Mouse (Mus musculus) small intestine, adult 10 weeks (tissue): ENCODE data around the gene Ssh1. TPM values are rescaled to one million over a fixed set of nuclear protein-coding genes. Genes with fewer than 3 reads are reported as not detected.

Source experiments
- polyA plus RNA-seq: library from polyadenylated mRNA; stranded (reverse); fragments of 350-450 nt; fragmentation: Illumina TruSeq; extraction: RNeasy Lipid Tissue Mini Kit (QIAGEN cat#74804); gene quantifications from one replicate; pipeline ENCODE4 v1.2.3, GENCODE M21; 2014; ENCODE audit warnings: low replicate concordance

Ssh1 gene
- polyA plus RNA-seq = 0.93 TPM

DNA sequence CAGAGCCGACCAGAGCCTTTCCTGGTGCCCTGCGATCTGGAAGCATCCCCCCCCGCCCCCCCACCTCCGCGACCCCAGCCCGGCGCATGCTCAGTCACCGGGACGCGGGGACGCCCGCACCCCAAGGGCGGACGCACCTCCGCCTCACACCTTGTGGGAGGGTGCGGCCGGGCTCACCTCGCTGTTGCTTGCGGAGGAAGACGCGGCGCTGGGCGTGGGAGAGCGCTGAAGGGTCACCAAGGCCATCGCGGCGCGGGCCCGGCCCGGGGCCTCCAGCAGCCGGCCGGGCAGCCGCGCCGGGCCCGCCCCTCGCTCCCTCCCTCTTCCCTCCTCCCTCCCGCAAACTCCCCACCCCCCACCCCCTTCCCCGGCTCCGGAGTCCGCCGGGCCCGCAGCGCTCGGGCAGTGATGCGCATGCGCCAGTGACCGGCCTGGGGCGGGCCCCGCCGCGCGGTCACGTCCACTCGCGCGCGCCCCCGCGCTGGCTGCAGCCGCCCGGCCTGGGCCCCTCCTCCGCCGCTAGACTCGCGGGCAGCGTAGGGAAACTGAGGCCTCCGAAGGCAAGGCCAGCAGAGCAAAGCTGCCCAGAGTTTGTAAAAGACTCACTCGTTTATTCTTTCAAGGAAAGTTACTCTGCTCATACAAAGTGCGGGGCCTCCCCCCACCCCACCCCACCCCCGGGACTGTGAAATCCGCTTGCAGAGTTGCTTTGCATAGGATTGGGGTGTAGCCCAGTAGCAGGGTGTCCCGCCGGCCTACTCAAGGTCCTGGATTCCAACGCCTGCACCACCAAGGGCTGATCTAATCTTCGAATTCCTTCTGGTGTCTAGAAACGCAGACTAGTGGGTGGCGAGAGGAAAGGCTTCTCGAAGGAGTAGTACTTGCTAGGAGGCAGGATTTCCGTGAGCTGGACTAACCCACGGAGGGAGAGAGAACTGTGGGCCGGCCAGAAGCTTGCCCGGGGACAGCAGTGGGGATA, at the start of gene Ssh1:
TSS of gene Ssh1 (minus strand) at position 408 of the 979 bp plus-strand sequence.

DNA sequence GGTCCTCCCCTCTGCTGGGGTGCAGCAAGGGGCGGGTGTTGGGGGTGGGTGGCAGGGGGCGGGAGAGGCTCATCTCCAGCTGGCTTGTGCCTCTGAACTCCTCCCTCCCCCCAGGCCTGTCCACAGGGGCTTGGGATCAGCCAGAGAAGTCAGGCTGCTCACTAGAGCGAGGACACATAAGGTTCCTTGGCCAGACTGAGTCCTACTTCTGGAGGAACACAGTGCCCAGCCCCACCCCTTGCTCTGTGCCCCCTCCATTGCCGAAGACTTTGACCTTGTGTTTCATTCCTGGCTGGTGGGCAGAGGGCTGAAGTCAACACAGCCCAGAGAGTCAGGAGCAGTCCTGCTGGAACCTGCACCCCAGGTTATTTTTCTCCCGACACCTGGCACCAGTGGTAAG, 9.8 kb upstream of the Ssh1 start, which contains the start of gene Dao:
TSS of gene Dao (plus strand) at position 162 of the 400 bp plus-strand sequence.

DNA sequence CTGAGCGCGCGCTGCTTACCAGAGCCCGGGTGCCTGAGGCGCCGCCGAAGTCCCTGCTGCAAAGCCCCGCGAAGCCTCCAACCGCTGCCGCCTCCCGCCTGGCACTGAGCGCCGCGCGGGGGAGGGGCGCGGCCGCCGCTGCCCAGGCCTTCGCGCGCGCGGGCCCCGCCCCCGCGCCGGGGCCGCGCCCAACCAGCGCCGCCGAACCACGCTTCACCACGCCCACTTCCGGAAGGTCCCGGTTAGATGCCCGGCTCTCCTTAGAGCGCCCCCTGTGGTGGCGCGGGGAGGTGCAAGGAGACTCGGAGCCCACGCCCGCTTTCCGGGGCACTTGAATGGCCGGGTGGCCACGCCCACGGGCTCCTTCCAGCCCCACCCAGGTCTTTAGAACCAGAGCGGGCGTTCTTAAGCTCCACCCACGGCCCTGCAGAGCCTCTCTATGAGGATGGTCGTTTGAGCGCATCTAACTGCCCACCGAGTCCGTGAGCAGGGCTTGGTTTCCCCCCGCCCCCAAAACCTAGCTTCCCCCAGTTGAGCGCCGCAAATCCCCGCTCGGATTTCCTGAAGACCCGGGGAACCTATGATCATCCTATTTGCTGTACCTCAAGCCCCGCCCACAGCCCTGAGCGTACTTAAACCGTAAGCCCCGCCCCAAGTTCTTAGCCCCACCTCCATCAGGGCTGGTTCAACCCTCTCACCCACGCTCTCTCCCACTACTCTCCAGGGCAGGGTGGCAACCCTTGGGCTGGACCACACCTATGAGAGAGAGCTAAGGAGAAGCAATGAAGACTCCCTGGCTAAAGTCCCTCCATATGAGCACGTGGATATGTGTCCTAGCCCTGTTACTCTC, 84.9 kb downstream of the Ssh1 start, which contains the start of gene Coro1c:
TSS of gene Coro1c (minus strand) at position 167 of the 850 bp plus-strand sequence.

Other genes starting within 250 kb of the Ssh1 start
- 1.2 TPM for gene Sart3, start 221.4 kb downstream of the Ssh1 start, polyA plus RNA-seq
- gene Iscu, start 221.1 kb downstream of the Ssh1 start, polyA plus RNA-seq = 12.3 TPM
- gene Tmem119, start 193.4 kb downstream of the Ssh1 start, polyA plus RNA-seq = not detected
- gene Selplg, start 161.2 kb downstream of the Ssh1 start, polyA plus RNA-seq = not detected
- gene Coro1c, start 85.1 kb downstream of the Ssh1 start, polyA plus RNA-seq = 18.3 TPM
- gene Dao, start 9.8 kb upstream of the Ssh1 start, polyA plus RNA-seq = 1.6 TPM
- 1.2 TPM for gene Usp30, start 71.6 kb upstream of the Ssh1 start, polyA plus RNA-seq
- gene Svop, start 97.7 kb upstream of the Ssh1 start, polyA plus RNA-seq = not detected
- not detected for gene Alkbh2, start 134.3 kb upstream of the Ssh1 start, polyA plus RNA-seq
- gene Ung, start 136.5 kb upstream of the Ssh1 start, polyA plus RNA-seq = 0.59 TPM
- gene Acacb, start 152.6 kb upstream of the Ssh1 start, polyA plus RNA-seq = 0.26 TPM